Mouse (Mus musculus) embryonic facial prominence, embryonic 10.5 days (tissue): ENCODE data around the gene Ccdc158. TPM values are rescaled to one million over a fixed set of nuclear protein-coding genes. Genes with fewer than 3 reads are reported as not detected.

Experiments
- polyA plus RNA-seq: library from polyadenylated mRNA; unstranded; fragments of >200 nt; fragmentation: Nextera tagmentation; extraction: Ambion mirVana; gene quantifications from 2 replicates; pipeline ENCODE4 v1.2.1, GENCODE M21; 2016

Ccdc158 gene
- polyA plus RNA-seq, 1 experiment from 2014 or later = 0.54 TPM

Other genes with a start within 250 kb of the Ccdc158 start
- gene Nup54, start 240.1 kb downstream of the Ccdc158 start, polyA plus RNA-seq = 72.6 and 76.2 TPM in 2 replicates
- 7.1 and 7.6 TPM in 2 replicates for gene Scarb2, start 168.4 kb downstream of the Ccdc158 start, polyA plus RNA-seq
- gene Fam47e, start 120.2 kb downstream of the Ccdc158 start, polyA plus RNA-seq = not detected in 2 replicates
- gene Stbd1, start 72.2 kb downstream of the Ccdc158 start, polyA plus RNA-seq = 6.3 and 7.7 TPM in 2 replicates
- gene Shroom3, start 8.2 kb upstream of the Ccdc158 start, polyA plus RNA-seq = 4.5 and 4.8 TPM in 2 replicates